Mouse (Mus musculus): ENCODE measurements around the gene Ctnnd2. TPM values are rescaled to one million over a fixed set of nuclear protein-coding genes. Genes with fewer than 3 reads are reported as not detected.

Ctnnd2 gene
- total RNA-seq, 2 experiments from 2014 or later: 268 to 276 TPM

- no peak for DNase-seq (ENCODE audit: low spot score in 2 of 2)
- intact Hi-C loops (cut with DNase I): no loop called here
These were observed 820.5 kb downstream of the Ctnnd2 start for GRCm38 (mm10) chr15:30992901-30993300.

GRCm38 (mm10) chr15:30995346-30995745, 823.0 kb downstream of the Ctnnd2 start:
- intact Hi-C loops (cut with DNase I): no loop called here
- DNase-seq (ENCODE audit: low spot score in 2 of 2): no peak

GRCm38 (mm10) chr15:31004468-31004867, 832.1 kb downstream of the Ctnnd2 start:
- intact Hi-C loops (cut with DNase I): no loop called here
- no peak for DNase-seq (ENCODE audit: low spot score in 2 of 2)

GRCm38 (mm10) chr15:31004976-31005375, 832.6 kb downstream of the Ctnnd2 start:
- intact Hi-C loops (cut with DNase I): no loop called here
- no peak for DNase-seq (ENCODE audit: low spot score in 2 of 2)

GRCm38 (mm10) chr15:31006050-31006824, 833.8 kb downstream of the Ctnnd2 start:
- intact Hi-C loops (cut with DNase I): no loop called here
- no peak for DNase-seq (ENCODE audit: low spot score in 2 of 2)

GRCm38 (mm10) chr15:31006825-31007157, 834.4 kb downstream of the Ctnnd2 start:
- DNase-seq (ENCODE audit: low spot score in 2 of 2): no peak
- intact Hi-C loops (cut with DNase I): no loop called here

GRCm38 (mm10) chr15:31008594-31008993, 836.2 kb downstream of the Ctnnd2 start:
- intact Hi-C loops (cut with DNase I): no loop called here
- no peak for DNase-seq (ENCODE audit: low spot score in 2 of 2)

GRCm38 (mm10) chr15:31020769-31021168, 848.4 kb downstream of the Ctnnd2 start:
- intact Hi-C loops (cut with DNase I): no loop called here
- DNase-seq (ENCODE audit: low spot score in 2 of 2): no peak

GRCm38 (mm10) chr15:31022012-31022411, 849.6 kb downstream of the Ctnnd2 start:
- intact Hi-C loops (cut with DNase I): no loop called here

GRCm38 (mm10) chr15:31022497-31022896, 850.1 kb downstream of the Ctnnd2 start:
- intact Hi-C loops (cut with DNase I): no loop called here
- DNase-seq (ENCODE audit: low spot score in 2 of 2): peak; percentile 32 to 45

More at GRCm38 (mm10) chr15:31022012-31022411, 849.6 kb downstream of the Ctnnd2 start:
- no peak for DNase-seq (ENCODE audit: low spot score in 2 of 2)

- intact Hi-C loops (cut with DNase I): no loop called here
- no peak for DNase-seq (ENCODE audit: low spot score in 2 of 2)
These were observed 851.4 kb downstream of the Ctnnd2 start for GRCm38 (mm10) chr15:31023766-31024165.

GRCm38 (mm10) chr15:31027448-31028230, 855.2 kb downstream of the Ctnnd2 start:
- DNase-seq (ENCODE audit: low spot score in 2 of 2): no peak
- intact Hi-C loops (cut with DNase I): no loop called here

GRCm38 (mm10) chr15:31044983-31045382, 872.6 kb downstream of the Ctnnd2 start:
- intact Hi-C loops (cut with DNase I): loop anchor here (5.0 kb wide), 1 partner anchor 222 kb away; no protein-coding TSS in a partner anchor
- no peak for DNase-seq (ENCODE audit: low spot score in 2 of 2)

- DNase-seq (ENCODE audit: low spot score in 2 of 2): peak in 1 of 2 experiments; percentile 17
- intact Hi-C loops (cut with DNase I): no loop called here
These were observed 879.1 kb downstream of the Ctnnd2 start for GRCm38 (mm10) chr15:31051496-31051895.

GRCm38 (mm10) chr15:31056145-31056544, 883.8 kb downstream of the Ctnnd2 start:
- intact Hi-C loops (cut with DNase I): no loop called here
- DNase-seq (ENCODE audit: low spot score in 2 of 2): no peak

GRCm38 (mm10) chr15:31058315-31058714, 885.9 kb downstream of the Ctnnd2 start:
- no peak for DNase-seq (ENCODE audit: low spot score in 2 of 2)
- intact Hi-C loops (cut with DNase I): no loop called here

- intact Hi-C loops (cut with DNase I): no loop called here
- no peak for DNase-seq (ENCODE audit: low spot score in 2 of 2)
These were observed 891.3 kb downstream of the Ctnnd2 start for GRCm38 (mm10) chr15:31063734-31064133.

- intact Hi-C loops (cut with DNase I): no loop called here
- DNase-seq (ENCODE audit: low spot score in 2 of 2): peak in 1 of 2 experiments; percentile 18
These were observed 895.7 kb downstream of the Ctnnd2 start for GRCm38 (mm10) chr15:31068127-31068526.

- intact Hi-C loops (cut with DNase I): no loop called here
- no peak for DNase-seq (ENCODE audit: low spot score in 2 of 2)
These were observed 897.9 kb downstream of the Ctnnd2 start for GRCm38 (mm10) chr15:31070311-31070710.
